Mouse (Mus musculus): ENCODE data around the gene AI481877.
"Not testable (repeated sequence)": the region's sequence is repeated elsewhere in the genome, so short reads cannot be mapped to it uniquely, and the experiment has no call there.

The AI481877 gene

GRCm38 (mm10) chr4:59138507-59139033 is at the start of gene AI481877:
AI481877 (minus strand) TSS chr4:59138983.
- not testable (repeated sequence) for DNase-seq (ENCODE audit: low spot score)

- no peak for DNase-seq (ENCODE audit: low spot score)
Observed at GRCm38 (mm10) chr4:59188474-59188801, 49.7 kb upstream of the AI481877 start.

GRCm38 (mm10) chr4:59187289-59187688 is 48.5 kb upstream of the AI481877 start:
- peak; percentile 30 for DNase-seq (ENCODE audit: low spot score)

GRCm38 (mm10) chr4:59185671-59186070 is 46.9 kb upstream of the AI481877 start:
- DNase-seq (ENCODE audit: low spot score): no peak

- DNase-seq (ENCODE audit: low spot score): no peak
Observed at GRCm38 (mm10) chr4:59181320-59182271, 42.8 kb upstream of the AI481877 start.

GRCm38 (mm10) chr4:59177566-59177965 is 38.8 kb upstream of the AI481877 start:
- DNase-seq (ENCODE audit: low spot score): no peak

GRCm38 (mm10) chr4:59175929-59176328 is 37.1 kb upstream of the AI481877 start:
- DNase-seq (ENCODE audit: low spot score): no peak

GRCm38 (mm10) chr4:59175003-59175402 is 36.2 kb upstream of the AI481877 start:
- no peak for DNase-seq (ENCODE audit: low spot score)

- no peak for DNase-seq (ENCODE audit: low spot score)
Observed at GRCm38 (mm10) chr4:59173181-59173922, 34.6 kb upstream of the AI481877 start.

- DNase-seq (ENCODE audit: low spot score): no peak
Observed at GRCm38 (mm10) chr4:59172616-59173015, 33.8 kb upstream of the AI481877 start.

GRCm38 (mm10) chr4:59169981-59170380 is 31.2 kb upstream of the AI481877 start:
- no peak for DNase-seq (ENCODE audit: low spot score)

- DNase-seq (ENCODE audit: low spot score): no peak
Observed at GRCm38 (mm10) chr4:59167251-59167847, 28.6 kb upstream of the AI481877 start.

GRCm38 (mm10) chr4:59164034-59164433 is 25.3 kb upstream of the AI481877 start:
- DNase-seq (ENCODE audit: low spot score): no peak

GRCm38 (mm10) chr4:59160959-59161670 is 22.3 kb upstream of the AI481877 start:
- DNase-seq (ENCODE audit: low spot score): no peak

- DNase-seq (ENCODE audit: low spot score): no peak
Observed at GRCm38 (mm10) chr4:59160289-59160688, 21.5 kb upstream of the AI481877 start.

GRCm38 (mm10) chr4:59157654-59158053 is 18.9 kb upstream of the AI481877 start:
- DNase-seq (ENCODE audit: low spot score): no peak

- DNase-seq (ENCODE audit: low spot score): no peak
Observed at GRCm38 (mm10) chr4:59156897-59157592, 18.3 kb upstream of the AI481877 start.

- DNase-seq (ENCODE audit: low spot score): no peak
Observed at GRCm38 (mm10) chr4:59151953-59152352, 13.2 kb upstream of the AI481877 start.

- no peak for DNase-seq (ENCODE audit: low spot score)
Observed at GRCm38 (mm10) chr4:59150907-59151306, 12.1 kb upstream of the AI481877 start.

- no peak for DNase-seq (ENCODE audit: low spot score)
Observed at GRCm38 (mm10) chr4:59149043-59149442, 10.3 kb upstream of the AI481877 start.

GRCm38 (mm10) chr4:59128935-59129334 is 9.8 kb downstream of the AI481877 start:
- no peak for DNase-seq (ENCODE audit: low spot score)
